Mouse (Mus musculus) heart, postnatal 0 days (tissue): ENCODE measurements around the gene Prlh. TPM values are rescaled to one million over a fixed set of nuclear protein-coding genes. Genes with fewer than 3 reads are reported as not detected.

Source experiments
- ATAC-seq: fragments of 200-750 bp; cut with Nextera tagmentation; 2 replicates; pipeline ENCODE4 v1.8.0; 2017; ENCODE audit warnings: low read depth, moderate number of reproducible peaks, moderate library complexity; ENCODE audit not compliant: insufficient read depth
- DNase-seq: peaks from one replicate; pipeline ENCODE4 v3.0.0-alpha.2; 2016; ENCODE audit warnings: low spot score
- H3K27ac ChIP-seq: fragments of 300-500 bp; sonication (generic); 2 replicates; pipeline ENCODE4 v1.5.1; 2014; ENCODE audit warnings: low read depth, mild to moderate bottlenecking
- H3K27me3 ChIP-seq: fragments of 300-500 bp; sonication (generic); 2 replicates; pipeline ENCODE4 v1.6.1; 2014; ENCODE audit warnings: low read length, mixed read lengths; ENCODE audit not compliant: control insufficient read depth, insufficient read depth
- H3K36me3 ChIP-seq: fragments of 300-500 bp; sonication (generic); replicated peaks from 2 replicates; pipeline ENCODE4 v1.6.1; 2014; ENCODE audit warnings: low read length, mixed read lengths; ENCODE audit not compliant: control insufficient read depth, insufficient read depth
- H3K4me1 ChIP-seq: fragments of 300-500 bp; sonication (generic); 2 replicates; pipeline ENCODE4 v1.6.1; 2014; ENCODE audit warnings: antibody characterized with exemption; ENCODE audit not compliant: control insufficient read depth, insufficient read depth
- H3K4me2 ChIP-seq: fragments of 300-500 bp; sonication (generic); 2 replicates; pipeline ENCODE4 v1.6.1; 2014; ENCODE audit warnings: low read depth, mild to moderate bottlenecking, low read length, moderate library complexity
- H3K4me3 ChIP-seq: fragments of 300-500 bp; sonication (generic); 2 replicates; pipeline ENCODE4 v1.5.1; 2014; ENCODE audit warnings: low read depth, low read length
- H3K9ac ChIP-seq: fragments of 300-500 bp; sonication (generic); replicated peaks from 2 replicates; pipeline ENCODE4 v1.6.1; 2014; ENCODE audit warnings: low read depth, low read length, mixed read lengths
- H3K9me3 ChIP-seq: fragments of 300-500 bp; sonication (generic); replicated peaks from 2 replicates; pipeline ENCODE4 v1.6.1; 2016; ENCODE audit warnings: low read length; ENCODE audit not compliant: control insufficient read depth
- CTCF ChIP-seq: IDR thresholded peaks from 2 replicates; pipeline ENCODE4 v1.5.1; 2016; ENCODE audit warnings: antibody characterized with exemption, control low read depth, low read depth
- EP300 ChIP-seq: IDR thresholded peaks from 2 replicates; pipeline ENCODE4 v1.6.1; 2016; ENCODE audit warnings: antibody characterized with exemption, low read depth
- WGBS: fragments of 180-500 bp; shearing (Covaris S2); extraction: QIAGEN DNeasy Blood & Tissue Kit; methylation state at CpG from one replicate; pipeline ENCODE4 v1.1.7; 2014; 5-methylcytosine and 5-hydroxymethylcytosine counted together
- polyA plus RNA-seq: library from polyadenylated mRNA; unstranded; fragments of >200 nt; fragmentation: Nextera tagmentation; extraction: Ambion mirVana; gene quantifications from 2 replicates; pipeline ENCODE4 v1.2.1, GENCODE M21; 2015
- total RNA-seq: library from RNA; depleted of rRNA; stranded (reverse); fragments of >200 nt; gene quantifications from 2 replicates; pipeline ENCODE4 v1.2.3, GENCODE M21; 2014; ENCODE audit warnings: low replicate concordance

The Prlh gene
- total and polyA plus RNA-seq, 2 experiments from 2014 or later: not detected

- no peaks in the 10 kb centered on the region for H3K27me3 ChIP-seq
- H3K4me3 ChIP-seq: no peak overlapping the region
- H3K9me3 ChIP-seq: no peaks in the 10 kb centered on the region
- H3K9ac ChIP-seq: 0 out of 2 replicates have a peak overlapping the region, but pooled peaks have one; percentile 30
- H3K4me1 ChIP-seq: peaks cover 30% of the 10 kb centered on the region
- no peak for TF ChIP-seq EP300
- TF ChIP-seq CTCF: no peak
- H3K4me2 ChIP-seq: no peak overlapping the region
- ATAC-seq: peak; percentile 32; the same call in 1 of the 2 replicates
- no peak for DNase-seq
- WGBS: 77% methylated on average over 2 of the region's 2 CpGs
- H3K36me3 ChIP-seq: no peaks in the 10 kb centered on the region
- peak overlapping the region; percentile 36; the same call in 1 of the 2 replicates for H3K27ac ChIP-seq
These were observed 20.6 kb downstream of the Prlh start for GRCm38 (mm10) chr1:90973574-90973911.

GRCm38 (mm10) chr1:90974906-90975649, 22.2 kb downstream of the Prlh start:
- Histone ChIP-seq H3K36me3 (no peaks in the 10 kb centered on the region), H3K4me3 (no peak overlapping the region), H3K4me1 (peaks cover 25% of the 10 kb centered on the region), H3K9me3 (no peaks in the 10 kb centered on the region), H3K27ac (no peak overlapping the region), H3K4me2 (no peak overlapping the region), H3K27me3 (no peaks in the 10 kb centered on the region), H3K9ac (no peak overlapping the region)
- ATAC-seq: peak; percentile 37
- 27% methylated on average over 12 of the region's 12 CpGs for WGBS
- TF ChIP-seq CTCF (no peak; the same call in 1 of the 2 replicates), EP300 (no peak)
- DNase-seq: peak; percentile 22

- no peaks in the 10 kb centered on the region for H3K36me3 ChIP-seq
- H3K4me3 ChIP-seq: no peak overlapping the region
- no peak overlapping the region for H3K9ac ChIP-seq
- peaks cover 28% of the 10 kb centered on the region for H3K4me1 ChIP-seq
- H3K27ac ChIP-seq: no peak overlapping the region
- ATAC-seq (no peak), DNase-seq (no peak)
- H3K4me2 ChIP-seq: no peak overlapping the region
- TF ChIP-seq CTCF (no peak), EP300 (no peak)
- H3K9me3 ChIP-seq: no peaks in the 10 kb centered on the region
- no peaks in the 10 kb centered on the region for H3K27me3 ChIP-seq
- 92% methylated on average over 4 of the region's 4 CpGs for WGBS
These were observed 23.1 kb downstream of the Prlh start for GRCm38 (mm10) chr1:90975960-90976359.

- peak; percentile 46 for DNase-seq
- ATAC-seq: peak; percentile 57
- no peaks in the 10 kb centered on the region for H3K27me3 ChIP-seq
- H3K4me2 ChIP-seq: 0 out of 2 replicates have a peak overlapping the region, but pooled peaks have one; percentile 12
- 22% methylated on average over 10 of the region's 10 CpGs for whole genome bisulfite sequencing
- H3K36me3 ChIP-seq: no peaks in the 10 kb centered on the region
- no peak for TF ChIP-seq EP300
- TF ChIP-seq CTCF: no peak
- peak overlapping the region; percentile 56 for H3K27ac ChIP-seq
- no peaks in the 10 kb centered on the region for H3K9me3 ChIP-seq
- no peak overlapping the region for H3K9ac ChIP-seq
- peaks cover 5% of the 10 kb centered on the region for H3K4me1 ChIP-seq
- no peak overlapping the region for H3K4me3 ChIP-seq
These were observed 27.9 kb downstream of the Prlh start for GRCm38 (mm10) chr1:90980638-90981330.

GRCm38 (mm10) chr1:90981346-90981745, 28.4 kb downstream of the Prlh start:
- no peak for DNase-seq
- Histone ChIP-seq H3K9me3 (no peaks in the 10 kb centered on the region), H3K4me3 (no peak overlapping the region), H3K27ac (no peak overlapping the region), H3K36me3 (no peaks in the 10 kb centered on the region), H3K4me2 (no peak overlapping the region), H3K27me3 (no peaks in the 10 kb centered on the region), H3K9ac (no peak overlapping the region), H3K4me1 (peaks cover 5% of the 10 kb centered on the region)
- TF ChIP-seq CTCF: no peak
- no peak for TF ChIP-seq EP300
- WGBS: 69% methylated on average over 3 of the region's 3 CpGs
- no peak for ATAC-seq
